Mouse (Mus musculus) left cerebral cortex, adult 9 months (tissue): Measurements from ENCODE around the gene Actl11.

Experiments used
- DNase-seq, 2 experiments: peaks; one replicate each; pipeline ENCODE4 v3.0.0; 2022; ENCODE audit warnings: low spot score in 2 of 2

Actl11 gene

GRCm38 (mm10) chr9:107919441-107919840, 8.8 kb upstream of the Actl11 start:
- no peak for DNase-seq

GRCm38 (mm10) chr9:107923021-107923420, 5.2 kb upstream of the Actl11 start:
- no peak for DNase-seq

- no peak for DNase-seq
Observed at GRCm38 (mm10) chr9:107923956-107924355, 4.3 kb upstream of the Actl11 start.

GRCm38 (mm10) chr9:107925251-107925650, 3.0 kb upstream of the Actl11 start:
- no peak for DNase-seq

- no peak for DNase-seq
Observed at GRCm38 (mm10) chr9:107926920-107927420, 1.3 kb upstream of the Actl11 start.

- DNase-seq, result no peak
Observed at GRCm38 (mm10) chr9:107927749-107928148, 520 bp upstream of the Actl11 start.

GRCm38 (mm10) chr9:107932221-107932620, 4.0 kb downstream of the Actl11 start:
- DNase-seq, result no peak

- peak; percentile 55 to 60 for DNase-seq
Observed at GRCm38 (mm10) chr9:107934146-107934545, 5.9 kb downstream of the Actl11 start.

GRCm38 (mm10) chr9:107935374-107935773, 7.1 kb downstream of the Actl11 start, which contains the start of gene Camkv:
TSS of gene Camkv (plus strand) at chr9:107935674.
- no peak for DNase-seq

- peak in 1 of 2 experiments; percentile 67 for DNase-seq
Observed at GRCm38 (mm10) chr9:107935790-107936214, 7.5 kb downstream of the Actl11 start.

GRCm38 (mm10) chr9:107936215-107936822, 8.1 kb downstream of the Actl11 start:
- peak in 1 of 2 experiments; percentile 65 for DNase-seq

- DNase-seq, result no peak
Observed at GRCm38 (mm10) chr9:107936831-107937230, 8.6 kb downstream of the Actl11 start.

GRCm38 (mm10) chr9:107947241-107948194, 19.2 kb downstream of the Actl11 start:
- DNase-seq, result no peak

- no peak for DNase-seq
Observed at GRCm38 (mm10) chr9:107949184-107949921, 21.1 kb downstream of the Actl11 start.

GRCm38 (mm10) chr9:107949922-107950235, 21.6 kb downstream of the Actl11 start, which contains the start of gene Traip:
TSS of gene Traip (plus strand) at chr9:107950136.
- DNase-seq, result no peak

- DNase-seq, result peak; percentile 71 to 91
Observed at GRCm38 (mm10) chr9:107950460-107951355, 22.4 kb downstream of the Actl11 start.

GRCm38 (mm10) chr9:107955613-107956289, 27.5 kb downstream of the Actl11 start:
- DNase-seq, result no peak

GRCm38 (mm10) chr9:107957141-107957540, 28.9 kb downstream of the Actl11 start:
- DNase-seq, result no peak

- no peak for DNase-seq
Observed at GRCm38 (mm10) chr9:107959896-107960295, 31.6 kb downstream of the Actl11 start.

- DNase-seq, result no peak
Observed at GRCm38 (mm10) chr9:107960928-107961327, 32.7 kb downstream of the Actl11 start.
